Mouse (Mus musculus) regulatory T cell (primary cell): ENCODE measurements around the gene Olfr414.

Experiments used
- in situ Hi-C: fragments of 300-600 bp; cut with MboI, MseI; formaldehyde crosslinking; loops from one replicate; pipeline ENCODE4 v1.15.1; 2025; ENCODE audit warnings: high pct_unique_total_duplicates

Olfr414 gene

GRCm38 (mm10) chr1:174423764-174424163 is at the start of gene Olfr414:
Olfr414 (plus strand) TSS chr1:174424064.
- in situ Hi-C loops, result no loop called here

GRCm38 (mm10) chr1:174390746-174391145 is 33.1 kb upstream of the Olfr414 start, which contains the start of gene Olfr248:
Olfr248 (plus strand) TSS chr1:174391046.
- in situ Hi-C loops, result no loop called here

GRCm38 (mm10) chr1:174422959-174423358 is 905 bp upstream of the Olfr414 start:
- in situ Hi-C loops, result no loop called here

GRCm38 (mm10) chr1:174426180-174426986 is 2.5 kb downstream of the Olfr414 start:
- in situ Hi-C loops, result loop anchor here (25.0 kb wide), 1 partner anchor 439 kb away; the partner anchor contains the start of gene Ifi202b

GRCm38 (mm10) chr1:174427402-174427801 is 3.5 kb downstream of the Olfr414 start:
- in situ Hi-C loops, result loop anchor here (25.0 kb wide), 1 partner anchor 440 kb away; the partner anchor contains the start of gene Ifi202b

GRCm38 (mm10) chr1:174428407-174428806 is 4.5 kb downstream of the Olfr414 start:
- in situ Hi-C loops, result loop anchor here (25.0 kb wide), 1 partner anchor 441 kb away; the partner anchor contains the start of gene Ifi202b

GRCm38 (mm10) chr1:174434121-174434520 is 10.3 kb downstream of the Olfr414 start:
- in situ Hi-C loops, result loop anchor here (25.0 kb wide), 1 partner anchor 447 kb away; the partner anchor contains the start of gene Ifi202b

- in situ Hi-C loops, result loop anchor here (25.0 kb wide), 1 partner anchor 454 kb away; the partner anchor contains the start of gene Ifi202b
Measured at GRCm38 (mm10) chr1:174441782-174442181, 17.9 kb downstream of the Olfr414 start, which contains the start of gene Olfr220. Olfr220 (plus strand) TSS chr1:174442082.

GRCm38 (mm10) chr1:174455100-174455499 is 31.2 kb downstream of the Olfr414 start:
- in situ Hi-C loops, result loop anchor here (25.0 kb wide), 2 partner anchors 643 to 1118 kb away; partner anchors contain the start of gene Ackr1

- in situ Hi-C loops, result loop anchor here (25.0 kb wide), 2 partner anchors 653 to 1128 kb away; partner anchors contain the start of gene Ackr1
Measured at GRCm38 (mm10) chr1:174465385-174465784, 41.5 kb downstream of the Olfr414 start.

- in situ Hi-C loops, result loop anchor here (25.0 kb wide), 2 partner anchors 654 to 1129 kb away; partner anchors contain the start of gene Ackr1
Measured at GRCm38 (mm10) chr1:174466240-174466639, 42.4 kb downstream of the Olfr414 start.

GRCm38 (mm10) chr1:174469736-174470135 is 45.9 kb downstream of the Olfr414 start:
- in situ Hi-C loops, result loop anchor here (10.0 to 25.0 kb wide), 3 partner anchors 657 to 1132 kb away; partner anchors contain the start of gene Ackr1

GRCm38 (mm10) chr1:174482567-174482966 is 58.7 kb downstream of the Olfr414 start:
- in situ Hi-C loops, result no loop called here
